Mouse (Mus musculus) forelimb bud, embryonic 11.5 days (tissue): ENCODE data around the gene Mex3b.

Experiments used
- DNase-seq: peaks from one replicate; pipeline ENCODE4 v3.0.0-alpha.2; 2012; ENCODE audit warnings: low read depth, low spot score

The Mex3b gene

DNA sequence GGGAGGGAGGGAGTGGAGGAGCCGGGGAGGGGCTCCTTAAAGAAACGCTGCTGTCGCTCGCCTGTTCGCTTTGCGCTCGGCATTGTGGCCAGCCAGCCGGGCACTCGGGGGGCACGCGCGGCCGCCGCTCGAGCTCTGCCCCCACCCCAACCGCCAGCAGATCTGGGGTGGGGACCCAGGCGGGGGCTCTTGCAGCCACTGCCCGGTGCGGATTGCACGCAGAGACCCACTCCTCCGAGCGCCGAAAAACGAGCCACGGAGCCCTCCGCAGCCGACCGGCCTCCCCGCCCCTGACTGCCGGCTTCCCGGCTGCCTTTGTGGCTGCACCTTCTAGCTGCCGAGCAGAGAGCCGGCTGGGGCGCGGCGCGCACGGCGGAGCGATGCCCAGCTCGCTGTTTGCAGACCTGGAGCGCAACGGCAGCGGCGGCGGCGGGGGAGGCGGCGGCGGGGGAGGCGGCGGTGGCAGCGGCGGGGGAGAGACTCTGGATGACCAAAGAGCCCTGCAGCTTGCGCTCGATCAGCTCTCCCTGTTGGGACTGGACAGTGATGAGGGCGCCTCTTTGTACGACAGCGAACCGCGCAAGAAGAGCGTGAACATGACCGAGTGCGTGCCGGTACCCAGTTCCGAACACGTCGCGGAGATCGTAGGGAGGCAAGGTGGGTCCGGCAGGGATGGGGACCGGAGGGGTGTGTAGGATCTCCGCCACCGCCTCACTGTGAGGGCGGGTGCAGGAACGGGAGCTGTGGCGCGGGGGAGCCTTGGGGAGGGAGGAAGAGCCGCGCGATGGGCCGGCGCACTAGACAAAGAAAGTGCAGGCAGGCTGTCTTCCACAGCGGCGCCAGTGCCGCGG, at the start of gene Mex3b:
Mex3b (plus strand) TSS at position 63 of the 851 bp plus-strand sequence.
- DNase-seq, result no peak

DNA sequence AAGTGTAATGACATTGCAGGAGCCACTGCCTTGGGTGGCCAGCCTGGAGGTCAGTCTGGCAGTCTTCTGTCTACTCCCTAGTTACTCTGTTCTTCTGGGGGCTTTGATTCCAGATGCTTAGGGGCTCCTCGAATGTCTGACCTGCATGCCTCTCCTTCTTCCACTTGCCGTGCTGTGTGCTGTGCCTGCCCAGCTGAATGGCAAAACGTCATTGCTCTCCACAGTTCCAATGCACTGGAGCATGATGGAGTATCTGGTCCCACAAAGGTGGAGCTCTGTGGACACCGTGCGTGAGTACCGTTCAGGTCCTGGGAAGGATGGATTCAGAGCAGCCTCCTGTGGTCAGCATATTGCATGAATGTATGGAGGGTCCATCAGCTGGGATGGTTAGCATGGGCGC, 47.6 kb upstream of the Mex3b start:
- DNase-seq, result no peak

- no peak for DNase-seq
These were observed 46.5 kb upstream of the Mex3b start for GRCm38 (mm10) chr7:82820661-82821060.

- no peak for DNase-seq
These were observed 45.6 kb upstream of the Mex3b start for GRCm38 (mm10) chr7:82821501-82821900.

- DNase-seq, result no peak
These were observed 44.6 kb upstream of the Mex3b start for GRCm38 (mm10) chr7:82822528-82822927.

GRCm38 (mm10) chr7:82828193-82828592, 38.9 kb upstream of the Mex3b start:
- DNase-seq, result no peak

- no peak for DNase-seq
These were observed 37.6 kb upstream of the Mex3b start for GRCm38 (mm10) chr7:82829516-82829915.

- no peak for DNase-seq
These were observed 32.7 kb upstream of the Mex3b start for GRCm38 (mm10) chr7:82834471-82834870.

- no peak for DNase-seq
These were observed 28.7 kb upstream of the Mex3b start for GRCm38 (mm10) chr7:82838414-82838813.

GRCm38 (mm10) chr7:82838965-82839675, 28.0 kb upstream of the Mex3b start:
- DNase-seq, result no peak

DNA sequence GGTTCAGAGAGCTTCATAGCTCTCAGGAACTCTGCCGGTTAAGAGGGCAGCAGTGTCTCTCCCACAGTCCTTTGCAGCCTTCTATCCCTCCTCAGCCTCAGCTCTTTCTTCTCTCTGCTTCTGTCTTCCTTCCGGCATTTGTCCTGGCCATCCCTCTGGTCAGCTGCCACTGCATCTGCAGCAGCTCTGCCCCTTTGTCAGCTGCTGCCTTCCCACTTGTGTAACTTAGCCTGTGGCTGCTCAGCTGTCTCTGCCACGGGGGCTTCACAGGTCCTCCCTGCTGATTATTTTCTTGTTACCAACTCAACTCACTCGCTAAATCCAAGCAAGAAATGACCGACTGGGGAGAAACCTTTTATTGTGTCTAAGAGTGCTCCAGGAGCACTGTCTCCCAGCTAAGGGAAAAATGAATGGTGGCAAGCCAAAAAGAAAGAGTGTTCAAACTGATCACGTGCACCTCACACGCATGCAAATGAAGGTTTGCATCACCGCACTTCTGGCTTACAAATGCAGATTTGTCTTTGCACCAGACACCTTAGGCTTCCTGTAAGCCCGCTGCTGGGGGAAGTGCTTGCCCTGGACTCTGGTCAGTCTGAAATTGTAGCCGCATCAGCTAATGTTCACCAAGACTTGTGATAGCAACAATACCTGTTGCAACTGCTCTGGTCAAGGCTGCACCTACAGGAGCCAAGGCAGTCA, 24.8 kb upstream of the Mex3b start:
- DNase-seq, result no peak

DNA sequence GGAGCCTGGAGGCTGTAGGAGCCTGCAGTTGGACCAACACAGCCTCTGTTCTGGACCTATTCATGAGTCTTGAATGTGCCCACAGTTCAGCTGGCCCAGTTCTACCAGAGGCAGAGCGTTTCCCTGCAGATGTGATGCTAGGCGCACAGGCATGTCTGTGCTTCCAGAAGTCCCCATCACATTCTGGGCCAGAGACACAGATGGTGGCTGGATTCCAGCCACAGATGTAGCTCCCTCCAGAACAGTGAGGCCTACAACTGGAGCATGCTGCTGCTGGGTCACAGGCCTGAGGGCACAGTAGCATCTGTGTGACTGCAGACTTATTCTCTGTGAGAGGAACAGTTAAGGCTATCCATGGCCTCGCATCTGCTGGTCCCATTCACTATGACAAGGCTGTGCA, 16.4 kb upstream of the Mex3b start:
- no peak for DNase-seq

DNA sequence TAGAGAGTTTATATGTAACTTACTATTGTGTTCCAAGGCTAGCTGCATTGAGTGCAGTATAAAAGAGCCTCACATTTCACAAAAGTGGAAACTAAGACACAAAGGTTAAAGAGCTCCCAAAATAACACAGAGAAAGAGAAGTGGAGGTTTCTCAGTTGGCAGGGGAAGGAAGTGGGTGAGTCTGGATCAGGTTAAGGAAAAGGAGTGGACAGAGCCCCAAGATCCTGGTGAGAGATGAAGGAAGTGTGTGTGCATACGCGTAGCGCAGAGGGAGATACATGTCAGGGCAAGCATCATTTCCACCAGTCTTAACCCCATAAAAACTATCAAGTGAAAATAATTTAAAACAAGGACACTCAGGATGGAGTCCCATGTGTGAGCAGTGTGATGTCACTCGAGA, 15.5 kb upstream of the Mex3b start:
- no peak for DNase-seq

- DNase-seq, result no peak
These were observed 12.9 kb upstream of the Mex3b start for GRCm38 (mm10) chr7:82854195-82854766.

DNA sequence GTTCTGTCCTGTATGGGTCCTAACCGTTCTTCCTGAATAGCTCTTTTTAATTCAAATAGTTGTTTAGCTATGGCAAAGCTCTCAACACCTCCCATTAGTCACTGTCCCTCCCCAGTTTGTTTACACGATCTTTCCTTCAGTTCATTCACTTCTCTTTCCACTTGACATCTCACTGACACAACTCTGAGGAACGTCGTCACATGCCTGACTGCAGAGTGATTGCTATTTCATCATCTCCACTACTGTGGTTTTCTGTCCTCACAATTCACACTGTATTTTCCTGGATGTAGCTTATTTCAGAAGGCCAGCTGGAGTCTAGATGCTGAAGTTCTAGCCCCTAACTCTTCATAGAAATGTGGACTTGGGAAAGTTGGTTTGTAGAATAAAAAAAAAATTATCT, 8.5 kb upstream of the Mex3b start:
- no peak for DNase-seq

DNA sequence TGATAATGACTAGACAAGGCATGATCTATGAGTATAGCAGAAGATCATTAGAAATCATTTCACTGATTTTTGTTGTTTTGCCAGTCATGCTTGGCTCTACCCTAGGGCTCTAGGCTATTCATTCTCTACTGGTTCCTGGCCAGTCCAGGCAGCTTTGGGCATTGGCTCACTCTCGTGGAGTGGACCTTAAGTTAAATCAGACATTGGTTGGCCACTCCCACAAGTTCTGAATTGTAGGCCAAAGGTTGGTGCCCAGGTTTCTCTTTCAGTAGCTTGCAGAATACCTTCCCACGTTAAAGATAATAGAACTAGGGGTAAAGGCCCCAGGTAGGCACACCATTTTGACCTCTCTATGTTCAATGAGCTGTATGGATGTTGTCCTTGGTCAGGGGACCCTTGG, 6.5 kb upstream of the Mex3b start:
- DNase-seq, result no peak

- DNase-seq, result no peak
These were observed 3.8 kb upstream of the Mex3b start for GRCm38 (mm10) chr7:82863341-82863740.

GRCm38 (mm10) chr7:82864260-82864990, 2.7 kb upstream of the Mex3b start:
- DNase-seq, result no peak

DNA sequence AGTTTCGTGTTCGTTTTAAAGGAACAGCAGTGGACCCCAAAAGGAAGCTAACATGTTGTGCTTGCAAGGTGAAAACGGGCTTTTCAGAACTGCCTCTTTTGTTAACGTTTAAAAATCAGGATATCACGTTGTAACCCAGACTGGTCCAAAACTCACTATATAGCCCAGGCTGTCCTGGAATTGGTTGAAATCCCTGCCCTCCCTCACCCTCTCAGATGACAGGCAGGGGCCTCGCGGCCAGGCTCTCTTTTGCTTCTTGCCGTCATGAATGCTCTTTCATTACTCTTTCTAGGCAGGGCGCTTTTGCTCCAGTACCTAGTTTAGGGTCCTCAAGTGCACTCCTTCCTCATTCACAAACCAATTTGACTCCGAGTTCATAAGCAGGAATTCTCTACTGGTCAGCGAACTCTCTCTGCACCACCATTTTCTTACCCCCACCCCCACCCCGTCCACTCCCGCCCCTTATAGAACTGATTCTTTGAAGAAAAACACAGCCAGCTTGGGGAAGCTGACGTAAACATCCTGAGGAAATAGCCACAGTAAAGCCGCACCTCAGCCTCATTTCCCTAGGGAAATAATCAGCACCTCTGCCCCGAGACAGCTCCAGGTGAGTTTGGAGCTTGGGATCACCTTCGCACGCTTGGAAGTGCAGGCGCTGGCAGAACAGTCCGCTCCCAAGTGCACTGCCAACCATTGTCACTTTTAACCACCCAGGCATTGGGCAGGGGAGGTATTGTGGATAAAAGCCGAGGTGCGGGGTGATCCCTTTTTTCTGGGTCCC, 2.0 kb upstream of the Mex3b start:
- peak; percentile 74 for DNase-seq

GRCm38 (mm10) chr7:82865834-82866485, 1.2 kb upstream of the Mex3b start:
- peak; percentile 97 for DNase-seq
